Mouse (Mus musculus): Measurements from ENCODE around the gene Vstm5. TPM values are rescaled to one million over a fixed set of nuclear protein-coding genes. Genes with fewer than 3 reads are reported as not detected.

The Vstm5 gene
- polyA plus RNA-seq, 2 experiments, result 0.06 to 0.27 TPM

- 50% methylated on average over 1 of the region's 1 CpGs for WGBS (ENCODE audit: insufficient replicate concordance)
- Histone ChIP-seq H3K27ac (no peak overlapping the region), H3K9ac (replicated peaks) (no peak overlapping the region), H3K9me3 (ENCODE audit: control insufficient read depth, low read length) (no peaks in the 10 kb centered on the region), H3K27me3 (ENCODE audit: control insufficient read depth, insufficient read depth, low read length) (no peaks in the 10 kb centered on the region), H3K4me2 (ENCODE audit: low read depth) (no peak overlapping the region), H3K4me1 (replicated peaks; ENCODE audit: control insufficient read depth in 2 of 2, insufficient read depth in 2 of 2, low read length in 1 of 2) (no peaks in the 10 kb centered on the region), H3K4me3 (ENCODE audit: insufficient read depth in 1 of 2, low read depth in 2 of 2, low read length in 2 of 2) (no peak overlapping the region), H3K36me3 (replicated peaks; ENCODE audit: control insufficient read depth, insufficient read depth, low read depth) (no peaks in the 10 kb centered on the region)
- no peak for TF ChIP-seq CTCF (IDR thresholded peaks at IDR 0.05; ENCODE audit: low read depth)
- no peak for TF ChIP-seq EP300 (IDR thresholded peaks at IDR 0.05; ENCODE audit: low read depth)
- no peak for DNase-seq (ENCODE audit: low read depth in 3 of 3, low spot score in 3 of 3)
- no peak for ATAC-seq (ENCODE audit: insufficient read depth)
Observed at GRCm38 (mm10) chr9:15213695-15214094, 25.1 kb upstream of the Vstm5 start.

DNA sequence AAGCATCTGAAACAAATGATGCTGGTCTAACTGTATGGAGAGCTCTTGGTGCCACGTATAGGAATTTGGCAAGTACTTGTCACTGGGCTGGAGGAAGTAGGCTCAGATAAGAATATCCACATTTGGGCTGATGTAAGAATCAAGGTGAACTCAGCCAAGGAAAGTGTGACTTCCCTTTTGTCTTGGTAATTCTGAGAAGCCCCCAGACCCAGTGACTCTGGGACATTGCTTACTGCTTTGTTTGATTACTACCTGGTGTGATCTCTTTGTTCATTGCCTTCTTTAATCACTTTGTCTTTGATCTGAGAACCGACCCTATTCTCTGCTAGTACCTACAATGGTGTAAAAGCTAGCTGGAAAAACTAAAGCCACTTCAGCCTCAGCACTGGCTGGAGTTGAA is 13.9 kb upstream of the Vstm5 start:
- no peak overlapping the region for H3K27ac ChIP-seq
- no peaks in the 10 kb centered on the region for H3K27me3 ChIP-seq (ENCODE audit: control insufficient read depth, insufficient read depth, low read length)
- H3K36me3 ChIP-seq (replicated peaks; ENCODE audit: control insufficient read depth, insufficient read depth, low read depth), result no peaks in the 10 kb centered on the region
- H3K9ac ChIP-seq (replicated peaks), result no peak overlapping the region
- H3K4me2 ChIP-seq (ENCODE audit: low read depth), result no peak overlapping the region
- H3K9me3 ChIP-seq (ENCODE audit: control insufficient read depth, low read length), result no peaks in the 10 kb centered on the region
- DNase-seq (ENCODE audit: low read depth in 3 of 3, low spot score in 3 of 3) (no peak), ATAC-seq (ENCODE audit: insufficient read depth) (no peak)
- no peak overlapping the region for H3K4me3 ChIP-seq (ENCODE audit: insufficient read depth in 1 of 2, low read depth in 2 of 2, low read length in 2 of 2)
- TF ChIP-seq CTCF (IDR thresholded peaks at IDR 0.05; ENCODE audit: low read depth), result no peak
- TF ChIP-seq EP300 (IDR thresholded peaks at IDR 0.05; ENCODE audit: low read depth), result no peak
- WGBS (ENCODE audit: insufficient replicate concordance), result 28% methylated on average over 2 of the region's 2 CpGs
- H3K4me1 ChIP-seq (replicated peaks; ENCODE audit: control insufficient read depth in 2 of 2, insufficient read depth in 2 of 2, low read length in 1 of 2), result no peaks in the 10 kb centered on the region

DNA sequence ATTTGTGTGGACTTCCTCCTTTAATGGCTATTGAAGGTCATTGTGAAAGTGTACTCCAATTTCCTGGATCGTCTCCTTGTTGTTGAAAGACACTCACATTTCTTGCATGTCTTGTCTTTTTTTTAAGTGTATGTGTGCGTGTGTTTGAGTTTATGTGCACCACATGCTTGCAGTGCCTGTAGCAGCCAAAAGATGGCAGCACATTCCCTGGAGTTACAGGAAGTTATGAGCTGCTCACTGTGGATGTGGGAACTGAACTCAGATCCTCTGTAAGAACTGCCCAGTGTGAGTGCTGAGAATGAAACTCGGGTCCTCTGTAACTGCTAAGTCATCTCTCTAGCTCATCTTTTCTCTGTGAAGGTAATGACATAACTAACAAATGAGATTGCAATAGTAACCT is 6.4 kb upstream of the Vstm5 start:
- Histone ChIP-seq H3K36me3 (replicated peaks; ENCODE audit: control insufficient read depth, insufficient read depth, low read depth) (no peaks in the 10 kb centered on the region), H3K4me3 (ENCODE audit: insufficient read depth in 1 of 2, low read depth in 2 of 2, low read length in 2 of 2) (no peak overlapping the region), H3K9me3 (ENCODE audit: control insufficient read depth, low read length) (no peaks in the 10 kb centered on the region), H3K27ac (no peak overlapping the region), H3K4me1 (replicated peaks; ENCODE audit: control insufficient read depth in 2 of 2, insufficient read depth in 2 of 2, low read length in 1 of 2) (no peaks in the 10 kb centered on the region), H3K9ac (replicated peaks) (no peak overlapping the region), H3K27me3 (ENCODE audit: control insufficient read depth, insufficient read depth, low read length) (no peaks in the 10 kb centered on the region), H3K4me2 (ENCODE audit: low read depth) (no peak overlapping the region)
- WGBS (ENCODE audit: insufficient replicate concordance), result 64% methylated on average over 3 of the region's 3 CpGs
- ATAC-seq (ENCODE audit: insufficient read depth), result no peak
- no peak for DNase-seq (ENCODE audit: low read depth in 3 of 3, low spot score in 3 of 3)
- TF ChIP-seq EP300 (IDR thresholded peaks at IDR 0.05; ENCODE audit: low read depth), result no peak
- TF ChIP-seq CTCF (IDR thresholded peaks at IDR 0.05; ENCODE audit: low read depth), result 0 out of 2 replicates have a peak, but pooled peaks have one; percentile 27

DNA sequence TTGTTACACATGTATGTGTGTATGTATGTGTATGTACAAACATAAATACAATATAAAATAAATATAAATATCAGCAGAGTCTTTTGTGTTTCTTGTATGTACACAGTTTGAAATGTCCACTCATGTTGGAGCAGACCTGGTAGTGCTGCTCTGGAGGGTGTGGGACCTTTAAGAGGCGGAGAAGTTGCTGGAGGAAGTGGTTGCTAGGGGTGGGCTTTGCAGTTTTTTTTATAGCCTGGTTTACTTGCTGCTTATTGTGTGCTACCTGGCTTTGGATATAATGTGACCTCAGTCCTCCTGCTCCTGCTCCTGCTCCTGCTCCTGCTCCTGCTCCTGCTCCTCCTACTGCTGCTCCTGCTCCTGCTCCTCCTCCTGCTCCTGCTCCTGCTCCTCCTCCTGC is 5.2 kb upstream of the Vstm5 start:
- WGBS (ENCODE audit: insufficient replicate concordance), result 41% methylated on average over 1 of the region's 1 CpGs
- no peak for TF ChIP-seq EP300 (IDR thresholded peaks at IDR 0.05; ENCODE audit: low read depth)
- H3K9ac ChIP-seq (replicated peaks), result no peak overlapping the region
- no peak overlapping the region for H3K4me3 ChIP-seq (ENCODE audit: insufficient read depth in 1 of 2, low read depth in 2 of 2, low read length in 2 of 2)
- H3K9me3 ChIP-seq (ENCODE audit: control insufficient read depth, low read length), result no peaks in the 10 kb centered on the region
- no peaks in the 10 kb centered on the region for H3K36me3 ChIP-seq (replicated peaks; ENCODE audit: control insufficient read depth, insufficient read depth, low read depth)
- no peaks in the 10 kb centered on the region; the same call in none of the 2 replicates for H3K27me3 ChIP-seq (ENCODE audit: control insufficient read depth, insufficient read depth, low read length)
- no peaks in the 10 kb centered on the region for H3K4me1 ChIP-seq (replicated peaks; ENCODE audit: control insufficient read depth in 2 of 2, insufficient read depth in 2 of 2, low read length in 1 of 2)
- H3K4me2 ChIP-seq (ENCODE audit: low read depth), result no peak overlapping the region
- no peak overlapping the region for H3K27ac ChIP-seq
- ATAC-seq (ENCODE audit: insufficient read depth), result no peak
- no peak for DNase-seq (ENCODE audit: low read depth in 3 of 3, low spot score in 3 of 3)

DNA sequence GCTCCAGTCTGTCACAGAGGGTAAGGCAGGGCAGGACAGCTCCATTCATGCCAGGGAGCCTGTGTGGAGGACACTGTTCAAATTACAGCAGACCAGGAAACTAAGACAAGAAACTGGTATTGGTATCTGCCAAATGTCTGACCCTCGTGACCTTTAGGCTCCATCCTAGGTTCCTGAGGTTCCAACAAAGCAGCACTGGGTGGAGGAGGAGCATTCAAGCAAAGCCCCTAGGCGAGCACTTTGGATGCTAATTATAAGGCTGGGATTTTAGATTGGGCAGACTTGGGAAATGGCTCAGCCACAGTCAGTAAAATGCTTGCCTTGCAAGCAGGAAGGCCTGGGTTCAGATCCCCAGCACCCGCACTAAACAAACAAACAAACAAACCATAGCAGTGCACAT is 2.9 kb upstream of the Vstm5 start:
- no peak overlapping the region for H3K4me2 ChIP-seq (ENCODE audit: low read depth)
- no peaks in the 10 kb centered on the region for H3K4me1 ChIP-seq (replicated peaks; ENCODE audit: control insufficient read depth in 2 of 2, insufficient read depth in 2 of 2, low read length in 1 of 2)
- H3K36me3 ChIP-seq (replicated peaks; ENCODE audit: control insufficient read depth, insufficient read depth, low read depth), result no peaks in the 10 kb centered on the region
- TF ChIP-seq CTCF (IDR thresholded peaks at IDR 0.05; ENCODE audit: low read depth) (no peak), EP300 (IDR thresholded peaks at IDR 0.05; ENCODE audit: low read depth) (no peak)
- H3K27me3 ChIP-seq (ENCODE audit: control insufficient read depth, insufficient read depth, low read length), result no peaks in the 10 kb centered on the region; the same call in none of the 2 replicates
- ATAC-seq (ENCODE audit: insufficient read depth) (no peak), DNase-seq (ENCODE audit: low read depth in 3 of 3, low spot score in 3 of 3) (no peak)
- no peak overlapping the region for H3K9ac ChIP-seq (replicated peaks)
- H3K9me3 ChIP-seq (ENCODE audit: control insufficient read depth, low read length), result no peaks in the 10 kb centered on the region
- H3K4me3 ChIP-seq (ENCODE audit: insufficient read depth in 1 of 2, low read depth in 2 of 2, low read length in 2 of 2), result no peak overlapping the region
- H3K27ac ChIP-seq, result no peak overlapping the region
- WGBS (ENCODE audit: insufficient replicate concordance), result 62% methylated on average over 3 of the region's 3 CpGs
